Mouse (Mus musculus) bone marrow, adult 2 months (tissue): ENCODE data around the gene Hist1h2bf. TPM values are rescaled to one million over a fixed set of nuclear protein-coding genes. Genes with fewer than 3 reads are reported as not detected.

Experiments
- H3K27ac ChIP-seq: fragments of 200-500 bp; 2 replicates; pipeline ENCODE4 v1.5.1; 2012; ENCODE audit warnings: low read depth, mild to moderate bottlenecking, control low read depth, inconsistent platforms, low read length; ENCODE audit not compliant: control insufficient read depth, poor library complexity, insufficient read depth
- H3K4me1 ChIP-seq: fragments of 200-500 bp; 2 replicates; pipeline ENCODE4 v1.6.1; 2011; ENCODE audit warnings: low read length; ENCODE audit not compliant: control insufficient read depth, insufficient read depth
- H3K4me3 ChIP-seq: fragments of 200-500 bp; replicated peaks from 2 replicates; pipeline ENCODE3; 2011; ENCODE audit warnings: mild to moderate bottlenecking, low read depth, low read length, control low read depth; ENCODE audit not compliant: control insufficient read depth
- CTCF ChIP-seq: fragments of 200-500 bp; IDR thresholded peaks from 2 replicates; pipeline ENCODE4 v1.5.1; 2011; ENCODE audit warnings: low read length, control low read depth; ENCODE audit not compliant: control insufficient read depth, insufficient read depth
- POLR2A ChIP-seq: fragments of 200-500 bp; IDR thresholded peaks from 2 replicates; pipeline ENCODE4 v1.6.1; 2011; ENCODE audit warnings: low read depth, mild to moderate bottlenecking, control low read depth, low read length, borderline replicate concordance; ENCODE audit not compliant: control insufficient read depth
- WGBS: fragments of 180-500 bp; shearing (Covaris S2); methylation state at CpG from one replicate; pipeline ENCODE4 v1.1.7; 2018; 5-methylcytosine and 5-hydroxymethylcytosine counted together
- polyA plus RNA-seq: library from polyadenylated mRNA; stranded (reverse); fragments of >200 nt; gene quantifications from 2 replicates; pipeline ENCODE4 v1.2.4, GENCODE M21; 2011; ENCODE audit warnings: low replicate concordance; ENCODE audit not compliant: missing spikeins, insufficient read depth, insufficient read length

The Hist1h2bf gene
- polyA plus RNA-seq, 1 experiment: 32.4 TPM

DNA sequence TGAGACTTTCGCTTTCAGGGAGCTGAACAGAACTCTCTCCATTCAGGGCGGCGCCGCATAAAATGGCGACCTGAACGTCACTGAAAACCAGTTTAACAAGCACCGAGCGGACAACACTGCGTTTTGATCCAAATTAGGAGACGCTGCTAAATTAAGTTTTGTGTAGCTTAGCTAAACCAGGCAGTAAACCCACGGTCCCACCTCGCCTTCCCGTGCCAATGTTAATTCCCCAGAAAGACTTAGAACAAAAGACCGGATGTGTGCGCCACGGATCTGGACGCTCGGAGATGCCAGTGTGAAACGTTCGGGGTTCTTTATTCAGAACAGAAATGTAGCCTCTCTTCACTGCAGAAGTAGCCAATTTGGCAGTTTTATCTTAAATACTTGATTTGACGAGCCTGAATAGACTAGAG, 11.0 kb upstream of the Hist1h2bf start:
- TF ChIP-seq CTCF (no peak), POLR2A (0 out of 2 replicates have a peak, but pooled peaks have one; percentile 36)
- H3K27ac ChIP-seq: peak overlapping the region; percentile 89
- under 1% methylated on average over 21 of the region's 21 CpGs for WGBS
- peaks cover 3% of the 10 kb centered on the region; the same call in 1 of the 2 replicates for H3K4me1 ChIP-seq
- H3K4me3 ChIP-seq: peak overlapping the region; percentile 65

GRCm38 (mm10) chr13:23584331-23584730, 10.3 kb upstream of the Hist1h2bf start:
- TF ChIP-seq POLR2A (no peak), CTCF (no peak)
- Histone ChIP-seq H3K4me3 (peak overlapping the region; percentile 38), H3K27ac (peak overlapping the region; percentile 70), H3K4me1 (peaks cover 3% of the 10 kb centered on the region; the same call in 1 of the 2 replicates)

- Histone ChIP-seq H3K27ac (peak overlapping the region; percentile 67; the same call in 1 of the 2 replicates), H3K4me3 (no peak overlapping the region), H3K4me1 (peaks cover 3% of the 10 kb centered on the region; the same call in 1 of the 2 replicates)
- no peak for TF ChIP-seq CTCF
- TF ChIP-seq POLR2A: no peak
These were observed 9.5 kb upstream of the Hist1h2bf start for GRCm38 (mm10) chr13:23583387-23584068.

DNA sequence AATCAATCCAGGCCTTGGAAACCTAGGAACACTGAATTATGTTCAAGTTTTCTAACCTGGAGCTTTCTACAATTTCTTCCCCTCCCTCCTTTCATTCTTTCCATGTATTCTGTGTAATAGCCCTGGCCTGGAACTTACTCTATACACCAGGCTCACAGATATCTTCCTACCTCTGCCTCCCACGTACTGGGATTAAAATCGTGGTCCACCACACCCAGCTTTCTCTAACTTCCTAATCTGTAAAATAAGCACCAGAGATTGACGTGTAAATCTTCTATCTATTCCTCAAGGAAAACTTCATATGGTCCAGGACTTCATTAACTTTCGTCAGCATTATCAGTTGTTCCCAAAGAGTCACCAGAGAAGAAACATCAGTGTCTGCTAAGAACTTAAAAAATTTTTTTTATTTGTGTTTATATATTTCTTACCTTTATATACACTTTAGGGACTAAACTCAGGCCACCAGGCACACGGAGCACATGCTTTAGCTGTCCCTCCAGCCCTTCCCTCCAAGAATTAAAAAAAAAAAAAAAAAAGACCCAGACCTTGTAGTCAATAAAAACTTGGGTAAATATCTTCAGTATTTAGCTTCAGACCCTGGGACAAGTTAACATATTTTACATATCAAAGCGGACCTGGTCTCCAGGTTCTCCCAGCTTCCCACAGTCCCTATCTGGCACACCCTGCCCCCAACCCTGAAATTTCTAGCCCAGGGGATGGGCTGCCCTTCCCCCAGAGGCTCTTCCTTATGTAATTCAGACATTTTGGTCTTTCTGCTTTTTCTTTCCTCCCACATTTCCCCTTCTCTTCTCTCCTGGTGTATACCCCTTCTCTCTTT, 8.4 kb upstream of the Hist1h2bf start:
- WGBS: 22% methylated on average over 6 of the region's 6 CpGs
- peaks cover 1% of the 10 kb centered on the region; the same call in 1 of the 2 replicates for H3K4me1 ChIP-seq
- TF ChIP-seq CTCF: no peak
- TF ChIP-seq POLR2A: no peak

GRCm38 (mm10) chr13:23581408-23582218, 7.6 kb upstream of the Hist1h2bf start, which contains the start of gene Hist1h4d:
Gene Hist1h4d (plus strand): TSS chr13:23581598.
- Histone ChIP-seq H3K4me3 (peak within 1 kb of the TSS; percentile 74), H3K27ac (peak within 1 kb of the TSS; percentile 97), H3K4me1 (no peaks in the 10 kb centered on the region; the same call in 1 of the 2 replicates)
- TF ChIP-seq CTCF (no peak), POLR2A (peak; percentile 100)
- WGBS: under 1% methylated on average over 43 of the region's 43 CpGs

More for the DNA sequence above, 8.4 kb upstream of the Hist1h2bf start:
- Histone ChIP-seq H3K27ac (peak overlapping the region; percentile 97), H3K4me3 (peak overlapping the region; percentile 74)

DNA sequence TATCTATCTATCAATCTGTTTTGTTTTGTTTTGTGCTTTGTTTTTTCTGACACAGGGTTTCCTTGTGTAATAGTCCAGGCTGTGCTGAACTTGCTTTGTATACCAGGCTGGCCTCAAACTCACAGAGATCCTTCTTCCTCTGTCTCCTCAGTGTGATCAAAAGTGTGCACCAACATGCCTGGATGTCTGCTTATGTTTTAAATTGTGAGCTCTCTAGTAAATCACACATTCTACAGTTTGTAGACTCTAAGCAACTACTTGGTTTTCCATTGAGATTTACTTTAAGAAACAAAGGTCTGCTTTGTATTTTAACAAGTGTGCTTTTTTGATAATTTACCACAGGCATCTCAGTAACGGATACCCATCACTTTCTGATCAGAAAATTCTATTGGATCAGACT, 3.8 kb upstream of the Hist1h2bf start:
- no peaks in the 10 kb centered on the region; the same call in 1 of the 2 replicates for H3K4me1 ChIP-seq
- H3K27ac ChIP-seq: no peak overlapping the region
- WGBS: 83% methylated on average over 1 of the region's 1 CpGs
- H3K4me3 ChIP-seq: no peak overlapping the region
- TF ChIP-seq POLR2A (no peak), CTCF (no peak)

- WGBS: 47% methylated on average over 6 of the region's 6 CpGs
- no peak overlapping the region for H3K4me3 ChIP-seq
- TF ChIP-seq POLR2A (no peak), CTCF (no peak)
- H3K4me1 ChIP-seq: no peaks in the 10 kb centered on the region; the same call in 1 of the 2 replicates
- H3K27ac ChIP-seq: peak overlapping the region; percentile 81; the same call in 1 of the 2 replicates
These were observed 3.1 kb upstream of the Hist1h2bf start for GRCm38 (mm10) chr13:23576906-23577639.
